Mouse (Mus musculus): ENCODE results near the gene Prepl. TPM values are rescaled to one million over a fixed set of nuclear protein-coding genes. Genes with fewer than 3 reads are reported as not detected.

The Prepl gene
- total RNA-seq, 1 experiment from 2014 or later, result 38.4 TPM

GRCm38 (mm10) chr17:85020343-85020742 lies 69.7 kb downstream of the Prepl start:
- no peak for DNase-seq

DNA sequence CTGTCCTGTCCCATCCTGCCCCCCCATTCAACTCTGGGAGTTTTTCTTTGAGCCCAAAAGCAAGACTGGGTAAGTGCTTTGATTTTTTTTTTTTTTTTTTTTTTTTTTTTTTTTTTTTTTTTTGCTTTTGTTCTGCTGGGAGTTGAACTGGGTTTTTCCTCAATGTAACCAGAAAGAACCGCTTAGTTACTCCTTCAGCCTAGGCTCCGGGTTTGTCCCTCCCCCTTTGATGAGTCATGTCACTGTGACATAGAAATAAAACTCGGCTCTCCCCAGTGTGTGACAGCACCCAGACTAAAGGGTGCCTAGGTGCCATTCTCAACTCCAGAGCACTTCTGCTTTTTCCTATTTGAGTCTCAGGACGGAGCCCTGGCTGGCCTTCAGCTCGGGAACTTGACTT lies 71.2 kb downstream of the Prepl start:
- DNase-seq, result peak; percentile 30

DNA sequence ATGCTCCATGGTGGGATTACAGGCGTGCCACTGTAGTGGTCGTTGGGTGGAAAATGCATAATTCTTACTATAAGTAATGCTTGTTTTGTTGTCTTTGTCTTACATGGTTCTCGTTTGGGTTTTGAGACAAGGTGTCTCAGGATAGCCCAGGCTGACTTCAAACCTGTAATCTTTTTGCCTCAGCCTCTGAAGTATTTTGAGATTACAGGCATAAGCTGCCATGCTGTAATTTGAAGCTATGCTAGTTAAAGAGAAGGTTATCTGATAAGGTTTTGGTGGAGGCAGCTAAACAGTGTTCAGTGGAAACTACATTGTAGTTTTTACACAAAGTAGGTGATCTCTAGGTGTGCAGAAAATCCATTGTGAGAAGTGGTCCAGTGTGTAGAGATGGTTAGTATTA lies 71.7 kb downstream of the Prepl start:
- DNase-seq, result no peak

GRCm38 (mm10) chr17:85014632-85015031 lies 75.4 kb downstream of the Prepl start:
- no peak for DNase-seq

DNA sequence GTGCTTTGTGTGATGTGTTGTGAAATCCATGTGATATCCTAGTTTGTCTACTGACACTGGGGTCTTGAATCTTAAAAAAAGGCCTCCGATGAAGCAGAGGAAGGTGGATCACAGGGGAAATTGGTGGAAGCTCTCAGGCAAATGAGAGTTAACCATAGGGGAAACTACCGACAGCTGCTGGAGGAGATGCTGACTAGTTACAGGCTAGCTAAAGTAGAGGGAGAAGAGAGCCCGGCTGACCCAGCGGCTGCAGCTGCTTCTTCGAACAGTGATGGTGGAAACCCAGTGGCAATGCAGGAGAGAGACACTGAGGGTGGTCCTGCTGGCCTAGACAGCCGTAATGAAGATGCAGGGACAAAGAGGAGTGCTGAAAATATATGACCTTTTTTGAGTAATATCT lies 76.6 kb downstream of the Prepl start:
- no peak for DNase-seq

Other genes starting within 250 kb of the Prepl start
- gene Ppm1b, start 133.5 kb downstream of the Prepl start, total RNA-seq (2021), result 143 and 172 TPM in 2 replicates
- gene Slc3a1, start 61.9 kb downstream of the Prepl start, total RNA-seq (2021), result 0.38 and 0.79 TPM in 2 replicates
- gene Camkmt, start 311 bp upstream of the Prepl start, total RNA-seq (2021), result 6.9 and 8.0 TPM in 2 replicates

Data from adrenal gland, postnatal 25 days (tissue).